Mouse (Mus musculus): ENCODE results near the gene Hic1.

- TF ChIP-seq CTCF (IDR thresholded peaks at IDR 0.05; ENCODE audit: insufficient read depth, low read depth, low read length): no peak
- no peak for TF ChIP-seq POLR2A (IDR thresholded peaks at IDR 0.05; ENCODE audit: insufficient read depth, low read depth, low read length)
Observed at GRCm38 (mm10) chr11:75196131-75196530, 26.8 kb upstream of the Hic1 start.

All from olfactory bulb, adult 2 months (tissue).